10 mouse cellular contexts compared by ENCODE assay signal in genomic region chr12:44166949-44167348, GRCm38 (mm10). TPM values are rescaled to one million over a fixed set of nuclear protein-coding genes. Genes with fewer than 3 reads are reported as not detected.
DNase-seq lines count a peak whose midpoint lies in the region; ATAC-seq and TF ChIP-seq lines count a peak whose summit lies in the region.
"Had no signal": no experiment of that assay in that cellular context is flagged by ENCODE, and none has a peak within 500 bp of the region (broad histone marks: within the 10 kb centered on the region; RNA-seq: fewer than 3 reads in every experiment).

No protein-coding gene starts in this region.

- H3K4me3 ChIP-seq in intestine, postnatal 0 days (ENCODE audit: low read depth, low read length): no peak overlapping the region
- no peak overlapping the region for H3K4me3 ChIP-seq in intestine, embryonic 16.5 days (ENCODE audit: low read length)
- H3K4me3 ChIP-seq: embryonic facial prominence, embryonic 15.5 days; liver, embryonic 13.5 days had no signal

- H3K36me3 ChIP-seq in intestine, postnatal 0 days (ENCODE audit: control insufficient read depth, insufficient read depth): no peaks in the 10 kb centered on the region
- H3K36me3 ChIP-seq in intestine, embryonic 16.5 days (ENCODE audit: control insufficient read depth, insufficient read depth, low read length): no peaks in the 10 kb centered on the region
- H3K36me3 ChIP-seq: embryonic facial prominence, embryonic 15.5 days; liver, embryonic 13.5 days had no signal

- no peak overlapping the region for H3K4me2 ChIP-seq in intestine, postnatal 0 days (replicated peaks; ENCODE audit: low read depth)
- H3K4me2 ChIP-seq in intestine, embryonic 16.5 days (ENCODE audit: low read depth, low read length): no peak overlapping the region
- H3K4me2 ChIP-seq: embryonic facial prominence, embryonic 15.5 days; liver, embryonic 13.5 days had no signal

- peak; percentile 41 for DNase-seq in CD4-positive helper T cell, adult 2 months (ENCODE audit: low read depth, low spot score)
- DNase-seq in Muller cell, postnatal 12 days (ENCODE audit: inconsistent ontology term): peak; percentile 41
- peak; percentile 24 for DNase-seq in fibroblast of lung, adult 2 months (ENCODE audit: low read depth)
- DNase-seq in left cerebral cortex, postnatal 14 days (ENCODE audit: low spot score in 2 of 2): peak; percentile 89 to 91
- peak; percentile 15 for DNase-seq in right cerebral cortex, postnatal 14 days
- DNase-seq: liver, embryonic 13.5 days had no signal

- H3K4me1 ChIP-seq in intestine, postnatal 0 days (replicated peaks; ENCODE audit: control insufficient read depth, insufficient read depth, low read length): no peaks in the 10 kb centered on the region
- no peaks in the 10 kb centered on the region for H3K4me1 ChIP-seq in intestine, embryonic 16.5 days (ENCODE audit: control insufficient read depth, insufficient read depth, low read length)
- H3K4me1 ChIP-seq: embryonic facial prominence, embryonic 15.5 days; liver, embryonic 13.5 days had no signal

- H3K27me3 ChIP-seq in intestine, postnatal 0 days (replicated peaks; ENCODE audit: control insufficient read depth, insufficient read depth, low read length): no peaks in the 10 kb centered on the region
- H3K27me3 ChIP-seq in intestine, embryonic 16.5 days (replicated peaks; ENCODE audit: control insufficient read depth, insufficient read depth, low read length): no peaks in the 10 kb centered on the region
- H3K27me3 ChIP-seq: embryonic facial prominence, embryonic 15.5 days; liver, embryonic 13.5 days had no signal

- TF ChIP-seq CTCF in intestine, postnatal 0 days (IDR thresholded peaks at IDR 0.05; ENCODE audit: low read depth): peak; percentile 76

- no peak overlapping the region for H3K27ac ChIP-seq in intestine, postnatal 0 days (ENCODE audit: low read depth, low read length)
- no peak overlapping the region for H3K27ac ChIP-seq in intestine, embryonic 16.5 days (ENCODE audit: low read length)
- H3K27ac ChIP-seq: embryonic facial prominence, embryonic 15.5 days; liver, embryonic 13.5 days had no signal

- no peaks in the 10 kb centered on the region for H3K9me3 ChIP-seq in intestine, postnatal 0 days (ENCODE audit: control insufficient read depth)
- H3K9me3 ChIP-seq in intestine, embryonic 16.5 days (ENCODE audit: control insufficient read depth, low read length): no peaks in the 10 kb centered on the region
- H3K9me3 ChIP-seq: embryonic facial prominence, embryonic 15.5 days; liver, embryonic 13.5 days had no signal

- intact Hi-C loops in left cerebral cortex, postnatal 14 days (cut with DNase I): no loop called here

- ATAC-seq in intestine, postnatal 0 days: no peak
- no peak for ATAC-seq in intestine, embryonic 16.5 days
- ATAC-seq in activated CD4-positive, CD25-positive, alpha-beta regulatory T cell, adult 4 months: no peak

- no peak overlapping the region for H3K9ac ChIP-seq in intestine, postnatal 0 days (ENCODE audit: low read depth, low read length)
- no peak overlapping the region for H3K9ac ChIP-seq in intestine, embryonic 16.5 days (ENCODE audit: low read depth, low read length)
- H3K9ac ChIP-seq: embryonic facial prominence, embryonic 15.5 days; liver, embryonic 13.5 days had no signal

RNA-seq across cellular contexts. Expression of gene Dnajb9, which starts 43.2 kb away (rescaled TPM):
- 81.2 and 85.6 TPM in 2 replicates for polyA plus RNA-seq in intestine, postnatal 0 days (2015; fragmentation: Nextera tagmentation; extraction: Ambion mirVana)
- polyA plus RNA-seq in intestine, embryonic 16.5 days (2015; fragmentation: Nextera tagmentation; extraction: Ambion mirVana): 24.3 and 34.1 TPM in 2 replicates
- 10 to 100 TPM; 33.1 to 36.9 TPM for total RNA-seq in left cerebral cortex, postnatal 14 days (2021)
- polyA plus RNA-seq in activated CD4-positive, CD25-positive, alpha-beta regulatory T cell, adult 4 months (2017; shearing (Covaris generic)): 1 to 10 TPM; 8.7 to 9.0 TPM

RNA-seq across cellular contexts. Expression of gene Pnpla8, which starts 54.2 kb away (rescaled TPM):
- polyA plus RNA-seq in intestine, postnatal 0 days (2015; fragmentation: Nextera tagmentation; extraction: Ambion mirVana): 55.2 and 61.6 TPM in 2 replicates
- 56.6 and 62.7 TPM in 2 replicates for polyA plus RNA-seq in intestine, embryonic 16.5 days (2015; fragmentation: Nextera tagmentation; extraction: Ambion mirVana)
- 100 to 1,000 TPM; 117 to 126 TPM for total RNA-seq in left cerebral cortex, postnatal 14 days (2021)
- 10 to 100 TPM; 23.4 to 25.4 TPM for polyA plus RNA-seq in activated CD4-positive, CD25-positive, alpha-beta regulatory T cell, adult 4 months (2017; shearing (Covaris generic))

Comparison
In these comparisons a context has a peak if more than half of its experiments do, and no peak if none do; other contexts are left out.
1. DNase-seq: peak in every context shown above with its lines; median percentile 90 in left cerebral cortex, postnatal 14 days; 41 in CD4-positive helper T cell, adult 2 months; 41 in Muller cell, postnatal 12 days; 24 in fibroblast of lung, adult 2 months; 15 in right cerebral cortex, postnatal 14 days.